Comparison of ENCODE assay signal across 12 mouse cellular contexts in the genomic region with DNA sequence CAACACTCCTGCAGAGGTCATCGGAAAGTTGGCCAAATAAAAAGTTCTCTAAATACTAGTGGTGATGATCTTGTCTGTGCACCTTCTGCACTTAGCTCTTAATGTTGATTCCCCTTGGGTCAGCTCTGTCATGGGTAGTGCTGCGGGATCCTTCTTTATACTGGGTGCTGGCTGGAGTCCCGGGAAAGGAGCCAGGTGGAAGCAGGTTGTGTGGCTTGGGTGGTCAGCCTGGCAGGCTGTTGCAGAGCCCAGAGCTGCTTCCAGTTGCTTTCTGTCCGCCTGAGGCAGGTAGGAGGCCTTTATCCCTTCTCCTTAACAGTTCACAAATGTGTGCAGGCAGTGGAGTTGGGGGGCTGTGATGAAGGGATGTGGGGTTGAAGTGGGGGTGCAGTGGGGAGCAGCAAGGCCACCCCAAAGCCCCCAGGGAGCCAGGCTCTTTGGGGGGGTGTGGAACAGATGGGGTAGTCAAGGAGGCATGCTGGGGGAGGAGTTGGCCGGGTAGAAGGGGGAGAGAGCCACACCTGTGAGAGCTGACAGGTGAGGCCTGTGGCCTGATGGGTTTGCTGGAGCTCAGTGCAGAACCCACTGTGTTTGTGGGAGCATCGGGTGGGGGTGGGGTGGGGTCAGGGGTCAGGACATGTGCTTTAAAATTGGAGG. TPM values are rescaled to one million over a fixed set of nuclear protein-coding genes. Genes with fewer than 3 reads are reported as not detected.
DNase-seq lines count a peak whose midpoint lies in the region; ATAC-seq and TF ChIP-seq lines count a peak whose summit lies in the region.
"Had no signal": no experiment of that assay in that cellular context is flagged by ENCODE, and none has a peak within 500 bp of the region (broad histone marks: within the 10 kb centered on the region; RNA-seq: fewer than 3 reads in every experiment).

No protein-coding gene starts in this region.

- ATAC-seq in kidney, embryonic 14.5 days (ENCODE audit: low FRiP score, low TSS enrichment): no peak
- ATAC-seq in intestine, embryonic 16.5 days: no peak

- H3K9me3 ChIP-seq in kidney, embryonic 14.5 days (ENCODE audit: control insufficient read depth, low read length): no peaks in the 10 kb centered on the region
- H3K9me3 ChIP-seq in intestine, embryonic 16.5 days (ENCODE audit: control insufficient read depth, low read length): no peaks in the 10 kb centered on the region
- H3K9me3 ChIP-seq: G1E; neural tube, embryonic 12.5 days had no signal

- 45% methylated on average over 6 of the region's 6 CpGs for WGBS in kidney, adult 2 months
- 76% methylated on average over 6 of the region's 6 CpGs for WGBS in kidney, embryonic 14.5 days
- 52% methylated on average over 6 of the region's 6 CpGs for WGBS in spleen, adult 2 months
- 56% methylated on average over 6 of the region's 6 CpGs for WGBS in intestine, embryonic 16.5 days

- peaks cover 13% of the 10 kb centered on the region for H3K4me1 ChIP-seq in kidney, adult 2 months (ENCODE audit: control insufficient read depth, insufficient read depth, low read length)
- peaks cover 45% of the 10 kb centered on the region for H3K4me1 ChIP-seq in kidney, embryonic 14.5 days (ENCODE audit: control insufficient read depth, insufficient read depth, low read length)
- peaks cover 64% of the 10 kb centered on the region for H3K4me1 ChIP-seq in spleen, adult 2 months (ENCODE audit: control insufficient read depth, insufficient read depth, insufficient read length)
- peaks cover 40% of the 10 kb centered on the region for H3K4me1 ChIP-seq in intestine, embryonic 16.5 days (ENCODE audit: control insufficient read depth, insufficient read depth, low read length)

- H3K27ac ChIP-seq in kidney, adult 2 months (ENCODE audit: insufficient read depth, low read depth, low read length): no peak overlapping the region
- H3K27ac ChIP-seq in kidney, embryonic 14.5 days (ENCODE audit: low read depth, low read length): no peak overlapping the region
- H3K27ac ChIP-seq in spleen, adult 2 months (ENCODE audit: insufficient read depth, low read length): peak overlapping the region; percentile 48
- peak overlapping the region; percentile 1; the same call in 1 of the 2 replicates for H3K27ac ChIP-seq in intestine, embryonic 16.5 days (ENCODE audit: low read length)
- H3K27ac ChIP-seq: neural tube, embryonic 12.5 days had no signal

- TF ChIP-seq CTCF in kidney, adult 2 months (conservative IDR thresholded peaks at IDR 0.05; ENCODE audit: insufficient read depth, insufficient read length, low read depth, low read length): no peak
- no peak for TF ChIP-seq CTCF in spleen, adult 2 months (IDR thresholded peaks at IDR 0.05; ENCODE audit: extremely low read depth, insufficient read depth, insufficient read length, insufficient replicate concordance)

- H3K27me3 ChIP-seq in kidney, adult 2 months (replicated peaks; ENCODE audit: control insufficient read depth, insufficient read depth, low read length): no peaks in the 10 kb centered on the region
- no peaks in the 10 kb centered on the region for H3K27me3 ChIP-seq in kidney, embryonic 14.5 days (ENCODE audit: control insufficient read depth, insufficient read depth, low read length)
- H3K27me3 ChIP-seq in spleen, adult 2 months (ENCODE audit: control insufficient read depth, insufficient read depth, low read length): no peaks in the 10 kb centered on the region
- H3K27me3 ChIP-seq in intestine, embryonic 16.5 days (replicated peaks; ENCODE audit: control insufficient read depth, insufficient read depth, low read length): no peaks in the 10 kb centered on the region
- H3K27me3 ChIP-seq: neural tube, embryonic 12.5 days had no signal

- H3K9ac ChIP-seq in kidney, embryonic 14.5 days (ENCODE audit: low read depth, low read length): no peak overlapping the region
- H3K9ac ChIP-seq in intestine, embryonic 16.5 days (ENCODE audit: low read depth, low read length): peak overlapping the region; percentile 0; the same call in 1 of the 2 replicates
- H3K9ac ChIP-seq: neural tube, embryonic 12.5 days had no signal

- peak; percentile 54 for DNase-seq in kidney, adult 2 months
- no peak for DNase-seq in spleen, adult 2 months (ENCODE audit: low read depth in 1 of 2, low spot score in 2 of 2)
- no peak for DNase-seq in spleen, adult 12 weeks (ENCODE audit: low spot score)
- DNase-seq in testis, postnatal 10 days (ENCODE audit: low spot score): no peak
- no peak for DNase-seq in thymus, postnatal 0 days (ENCODE audit: low spot score)
- DNase-seq: cerebellum, adult 11 months; right cerebral cortex, postnatal 25 days had no signal

- no peak for TF ChIP-seq POLR2A in kidney, adult 2 months (IDR thresholded peaks at IDR 0.05; ENCODE audit: low read depth, low read length)
- TF ChIP-seq POLR2A in spleen, adult 2 months (IDR thresholded peaks at IDR 0.05; ENCODE audit: low read depth, low read length): no peak

- no peak overlapping the region for H3K4me2 ChIP-seq in kidney, embryonic 14.5 days (replicated peaks; ENCODE audit: low read depth, low read length)
- no peak overlapping the region for H3K4me2 ChIP-seq in intestine, embryonic 16.5 days (ENCODE audit: low read depth, low read length)
- H3K4me2 ChIP-seq: neural tube, embryonic 12.5 days had no signal

- H3K36me3 ChIP-seq in kidney, adult 2 months (ENCODE audit: control insufficient read depth, insufficient read depth, low read length): no peaks in the 10 kb centered on the region
- H3K36me3 ChIP-seq in kidney, embryonic 14.5 days (ENCODE audit: control insufficient read depth, insufficient read depth, low read length): no peaks in the 10 kb centered on the region
- H3K36me3 ChIP-seq in spleen, adult 2 months (ENCODE audit: control insufficient read depth, insufficient read depth, low read length): no peaks in the 10 kb centered on the region
- no peaks in the 10 kb centered on the region for H3K36me3 ChIP-seq in intestine, embryonic 16.5 days (ENCODE audit: control insufficient read depth, insufficient read depth, low read length)
- H3K36me3 ChIP-seq: neural tube, embryonic 12.5 days had no signal

- H3K4me3 ChIP-seq in kidney, adult 2 months (ENCODE audit: insufficient read depth, low read depth, low read length): no peak overlapping the region
- no peak overlapping the region for H3K4me3 ChIP-seq in kidney, embryonic 14.5 days (ENCODE audit: low read length)
- no peak overlapping the region for H3K4me3 ChIP-seq in spleen, adult 2 months (ENCODE audit: extremely low read depth, insufficient read depth, insufficient read length)
- no peak overlapping the region for H3K4me3 ChIP-seq in intestine, embryonic 16.5 days (ENCODE audit: low read length)
- H3K4me3 ChIP-seq: neural tube, embryonic 12.5 days had no signal

RNA-seq across cellular contexts. Expression of a gene that starts 5.8 kb away (rescaled TPM):
- 37.6 and 42.0 TPM in 2 replicates for polyA plus RNA-seq in kidney, adult 2 months (2012; rRNA removed)
- 39.9 and 50.3 TPM in 2 replicates for polyA plus RNA-seq in kidney, embryonic 14.5 days (2014; fragmentation: Nextera tagmentation; extraction: Ambion mirVana)
- 102 and 108 TPM in 2 replicates for polyA plus RNA-seq in spleen, adult 2 months (2012; rRNA removed)
- 47.4 and 52.0 TPM in 2 replicates for polyA plus RNA-seq in intestine, embryonic 16.5 days (2015; fragmentation: Nextera tagmentation; extraction: Ambion mirVana)
- polyA plus RNA-seq in thymus, postnatal 0 days (2015; fragmentation: Nextera tagmentation; extraction: Ambion mirVana): 44.6 and 45.3 TPM in 2 replicates

RNA-seq across cellular contexts. Expression of a gene that starts 26.6 kb away (rescaled TPM):
- polyA plus RNA-seq in kidney, adult 2 months (2012; rRNA removed): 0.14 TPM in 1 of 2 replicates, not detected in the other
- polyA plus RNA-seq in kidney, embryonic 14.5 days (2014; fragmentation: Nextera tagmentation; extraction: Ambion mirVana): 0.83 and 1.0 TPM in 2 replicates
- polyA plus RNA-seq in spleen, adult 2 months (2012; rRNA removed): 0.25 and 0.46 TPM in 2 replicates
- polyA plus RNA-seq in intestine, embryonic 16.5 days (2015; fragmentation: Nextera tagmentation; extraction: Ambion mirVana): 2.7 and 2.9 TPM in 2 replicates
- polyA plus RNA-seq in thymus, postnatal 0 days (2015; fragmentation: Nextera tagmentation; extraction: Ambion mirVana): 0.49 and 0.74 TPM in 2 replicates
- polyA plus RNA-seq: G1E; urinary bladder, adult 2 months had no signal

RNA-seq across cellular contexts. Expression of a gene that starts 29.9 kb away (rescaled TPM):
- polyA plus RNA-seq in kidney, adult 2 months (2012; rRNA removed): 0.35 TPM in 1 of 2 replicates, not detected in the other
- polyA plus RNA-seq in kidney, embryonic 14.5 days (2014; fragmentation: Nextera tagmentation; extraction: Ambion mirVana): 0.83 and 1.4 TPM in 2 replicates
- 1.5 and 2.6 TPM in 2 replicates for polyA plus RNA-seq in spleen, adult 2 months (2012; rRNA removed)
- polyA plus RNA-seq in intestine, embryonic 16.5 days (2015; fragmentation: Nextera tagmentation; extraction: Ambion mirVana): 1.3 and 1.5 TPM in 2 replicates
- polyA plus RNA-seq in thymus, postnatal 0 days (2015; fragmentation: Nextera tagmentation; extraction: Ambion mirVana): 1.2 and 1.8 TPM in 2 replicates

RNA-seq across cellular contexts. Expression of a gene that starts 43.9 kb away (rescaled TPM):
- polyA plus RNA-seq in kidney, adult 2 months (2012; rRNA removed): 26.7 and 29.1 TPM in 2 replicates
- polyA plus RNA-seq in kidney, embryonic 14.5 days (2014; fragmentation: Nextera tagmentation; extraction: Ambion mirVana): 15.7 and 22.3 TPM in 2 replicates
- 29.8 and 36.5 TPM in 2 replicates for polyA plus RNA-seq in spleen, adult 2 months (2012; rRNA removed)
- 26.6 and 26.8 TPM in 2 replicates for polyA plus RNA-seq in intestine, embryonic 16.5 days (2015; fragmentation: Nextera tagmentation; extraction: Ambion mirVana)
- 26.9 and 27.9 TPM in 2 replicates for polyA plus RNA-seq in thymus, postnatal 0 days (2015; fragmentation: Nextera tagmentation; extraction: Ambion mirVana)

Comparison
In these comparisons a context has a peak if more than half of its experiments do, and no peak if none do; other contexts are left out.
1. H3K27ac ChIP-seq: peak in spleen, adult 2 months (single experiment) and intestine, embryonic 16.5 days (single experiment); none in kidney, adult 2 months (single experiment) and kidney, embryonic 14.5 days (single experiment).